Mouse (Mus musculus): ENCODE measurements around the gene Sdk1.
A peak's percentile ranks its signal among the peaks of the same experiment; 100 is the strongest.

The Sdk1 gene

GRCm38 (mm10) chr5:141240841-141241543 lies at the start of gene Sdk1:
TSS of gene Sdk1 (plus strand) at chr5:141241490.
- DNase-seq, result peak; percentile 96 to 99

- no peak for DNase-seq
Observed at GRCm38 (mm10) chr5:141197278-141197677, 44.0 kb upstream of the Sdk1 start.

- DNase-seq, result no peak
Observed at GRCm38 (mm10) chr5:141202276-141203065, 38.8 kb upstream of the Sdk1 start.

GRCm38 (mm10) chr5:141207061-141207460 lies 34.2 kb upstream of the Sdk1 start:
- no peak for DNase-seq

GRCm38 (mm10) chr5:141225243-141225642 lies 16.0 kb upstream of the Sdk1 start:
- DNase-seq, result no peak

GRCm38 (mm10) chr5:141234326-141234725 lies 7.0 kb upstream of the Sdk1 start:
- no peak for DNase-seq

GRCm38 (mm10) chr5:141239401-141239800 lies 1.9 kb upstream of the Sdk1 start:
- no peak for DNase-seq

GRCm38 (mm10) chr5:141240441-141240840 lies 849 bp upstream of the Sdk1 start:
- DNase-seq, result no peak

- peak in 1 of 2 experiments; percentile 12 for DNase-seq
Observed at GRCm38 (mm10) chr5:141241645-141242284, 475 bp downstream of the Sdk1 start.

GRCm38 (mm10) chr5:141243253-141243965 lies 2.1 kb downstream of the Sdk1 start:
- DNase-seq, result peak in 1 of 2 experiments; percentile 7

- no peak for DNase-seq
Observed at GRCm38 (mm10) chr5:141264253-141264652, 23.0 kb downstream of the Sdk1 start.

- no peak for DNase-seq
Observed at GRCm38 (mm10) chr5:141277112-141277511, 35.8 kb downstream of the Sdk1 start.

GRCm38 (mm10) chr5:141281751-141282150 lies 40.5 kb downstream of the Sdk1 start:
- DNase-seq, result no peak

GRCm38 (mm10) chr5:141289611-141290010 lies 48.3 kb downstream of the Sdk1 start:
- no peak for DNase-seq

- no peak for DNase-seq
Observed at GRCm38 (mm10) chr5:141295240-141295639, 54.0 kb downstream of the Sdk1 start.

GRCm38 (mm10) chr5:141302287-141302694 lies 61.0 kb downstream of the Sdk1 start:
- no peak for DNase-seq

- DNase-seq, result no peak
Observed at GRCm38 (mm10) chr5:141303746-141304145, 62.5 kb downstream of the Sdk1 start.

GRCm38 (mm10) chr5:141304706-141305105 lies 63.4 kb downstream of the Sdk1 start:
- no peak for DNase-seq

GRCm38 (mm10) chr5:141310641-141311040 lies 69.4 kb downstream of the Sdk1 start:
- DNase-seq, result no peak

GRCm38 (mm10) chr5:141311801-141312200 lies 70.5 kb downstream of the Sdk1 start:
- no peak for DNase-seq

GRCm38 (mm10) chr5:141312305-141312704 lies 71.0 kb downstream of the Sdk1 start:
- DNase-seq, result no peak

GRCm38 (mm10) chr5:141317095-141317494 lies 75.8 kb downstream of the Sdk1 start:
- no peak for DNase-seq

- no peak for DNase-seq
Observed at GRCm38 (mm10) chr5:141324910-141325309, 83.6 kb downstream of the Sdk1 start.
